Mouse (Mus musculus) thymus, adult 2 months (tissue): ENCODE results near the gene Sit1.

Experiments used
- CTCF ChIP-seq: fragments of 200-500 bp; IDR thresholded peaks from 2 replicates; pipeline ENCODE4 v1.5.1; 2012; ENCODE audit warnings: mild to moderate bottlenecking, control low read depth, low read length, moderate library complexity, borderline replicate concordance; ENCODE audit not compliant: control insufficient read depth, poor library complexity, insufficient read depth; ENCODE audit errors: extremely low read depth
- POLR2A ChIP-seq: fragments of 200-500 bp; IDR thresholded peaks from 2 replicates; pipeline ENCODE4 v1.6.1; 2012; ENCODE audit warnings: mild to moderate bottlenecking, low read length, control low read depth, moderate library complexity; ENCODE audit not compliant: control insufficient read depth, poor library complexity, insufficient read depth; ENCODE audit errors: extremely low read depth

DNA sequence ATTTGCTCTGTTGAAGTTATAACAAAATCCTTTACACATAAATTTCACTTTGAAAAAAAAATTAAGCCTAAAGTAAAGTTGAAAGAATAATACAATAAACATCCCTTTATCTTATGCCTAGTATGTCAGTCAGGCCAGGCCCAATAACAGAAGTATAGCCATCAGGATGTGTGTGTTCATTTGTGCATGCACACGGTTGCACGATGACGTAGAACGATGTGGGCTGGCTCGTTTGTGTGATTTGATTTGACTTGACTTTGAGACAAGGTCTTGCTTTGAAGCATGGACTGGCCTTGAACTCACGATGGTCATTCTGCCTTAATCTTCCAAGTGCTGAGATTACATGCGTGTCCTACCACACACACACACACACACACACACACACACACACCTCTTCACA, 16.7 kb downstream of the Sit1 start:
- TF ChIP-seq CTCF (no peak), POLR2A (no peak)
